Mouse (Mus musculus): Measurements from ENCODE around the gene Mvb12b. TPM values are rescaled to one million over a fixed set of nuclear protein-coding genes. Genes with fewer than 3 reads are reported as not detected.

The Mvb12b gene
- total and polyA plus RNA-seq, 2 experiments = 0.83 to 2.7 TPM

- H3K4me3 ChIP-seq (ENCODE audit: insufficient read depth, low read depth, low read length) = no peak overlapping the region
- 58% methylated on average over 3 of the region's 3 CpGs for WGBS
- no peaks in the 10 kb centered on the region for H3K79me2 ChIP-seq (ENCODE audit: control insufficient read depth, insufficient read depth, low read length)
- no peak overlapping the region for H3K27ac ChIP-seq (replicated peaks; ENCODE audit: insufficient read depth, low read depth, low read length)
- no peaks in the 10 kb centered on the region for H3K27me3 ChIP-seq (ENCODE audit: control insufficient read depth, insufficient read depth, low read length)
- no peak for DNase-seq (ENCODE audit: extremely low read depth, low read depth, low spot score)
- H3K9ac ChIP-seq (ENCODE audit: low read depth, low read length) = no peak overlapping the region
- H3K36me3 ChIP-seq (ENCODE audit: control insufficient read depth, insufficient read depth, low read length) = no peaks in the 10 kb centered on the region
- TF ChIP-seq CTCF (IDR thresholded peaks at IDR 0.05; ENCODE audit: low read depth, low read length) = no peak
- no peaks in the 10 kb centered on the region for H3K4me1 ChIP-seq (ENCODE audit: control insufficient read depth, insufficient read depth, low read length)
Observed at GRCm38 (mm10) chr2:33693931-33694330, 193.8 kb downstream of the Mvb12b start.

- Histone ChIP-seq H3K4me3 (ENCODE audit: insufficient read depth, low read depth, low read length) (no peak overlapping the region), H3K36me3 (ENCODE audit: control insufficient read depth, insufficient read depth, low read length) (no peaks in the 10 kb centered on the region), H3K4me1 (ENCODE audit: control insufficient read depth, insufficient read depth, low read length) (no peaks in the 10 kb centered on the region), H3K27me3 (ENCODE audit: control insufficient read depth, insufficient read depth, low read length) (no peaks in the 10 kb centered on the region), H3K79me2 (ENCODE audit: control insufficient read depth, insufficient read depth, low read length) (no peaks in the 10 kb centered on the region), H3K27ac (replicated peaks; ENCODE audit: insufficient read depth, low read depth, low read length) (no peak overlapping the region), H3K9ac (ENCODE audit: low read depth, low read length) (no peak overlapping the region)
- no peak for DNase-seq (ENCODE audit: extremely low read depth, low read depth, low spot score)
- peak; percentile 70 for TF ChIP-seq CTCF (IDR thresholded peaks at IDR 0.05; ENCODE audit: low read depth, low read length)
- TF ChIP-seq POLR2A (IDR thresholded peaks at IDR 0.05; ENCODE audit: extremely low read depth, insufficient read depth, low read length) = no peak
- WGBS = 25% methylated on average over 9 of the region's 9 CpGs
Observed at GRCm38 (mm10) chr2:33689880-33690462, 197.8 kb downstream of the Mvb12b start.

GRCm38 (mm10) chr2:33689155-33689879 lies 198.4 kb downstream of the Mvb12b start:
- Histone ChIP-seq H3K79me2 (ENCODE audit: control insufficient read depth, insufficient read depth, low read length) (no peaks in the 10 kb centered on the region), H3K4me3 (ENCODE audit: insufficient read depth, low read depth, low read length) (no peak overlapping the region), H3K36me3 (ENCODE audit: control insufficient read depth, insufficient read depth, low read length) (no peaks in the 10 kb centered on the region), H3K27me3 (ENCODE audit: control insufficient read depth, insufficient read depth, low read length) (no peaks in the 10 kb centered on the region), H3K4me1 (ENCODE audit: control insufficient read depth, insufficient read depth, low read length) (no peaks in the 10 kb centered on the region), H3K9ac (ENCODE audit: low read depth, low read length) (no peak overlapping the region), H3K27ac (replicated peaks; ENCODE audit: insufficient read depth, low read depth, low read length) (no peak overlapping the region)
- DNase-seq (ENCODE audit: extremely low read depth, low read depth, low spot score) = no peak
- WGBS = 31% methylated on average over 23 of the region's 23 CpGs
- no peak for TF ChIP-seq CTCF (IDR thresholded peaks at IDR 0.05; ENCODE audit: low read depth, low read length)
- no peak for TF ChIP-seq POLR2A (IDR thresholded peaks at IDR 0.05; ENCODE audit: extremely low read depth, insufficient read depth, low read length)

GRCm38 (mm10) chr2:33683594-33683993 lies 204.2 kb downstream of the Mvb12b start:
- no peak for TF ChIP-seq POLR2A (IDR thresholded peaks at IDR 0.05; ENCODE audit: extremely low read depth, insufficient read depth, low read length)
- no peak for TF ChIP-seq CTCF (IDR thresholded peaks at IDR 0.05; ENCODE audit: low read depth, low read length)
- Histone ChIP-seq H3K9ac (ENCODE audit: low read depth, low read length) (no peak overlapping the region), H3K36me3 (ENCODE audit: control insufficient read depth, insufficient read depth, low read length) (no peaks in the 10 kb centered on the region), H3K79me2 (ENCODE audit: control insufficient read depth, insufficient read depth, low read length) (no peaks in the 10 kb centered on the region), H3K4me1 (ENCODE audit: control insufficient read depth, insufficient read depth, low read length) (no peaks in the 10 kb centered on the region), H3K27ac (replicated peaks; ENCODE audit: insufficient read depth, low read depth, low read length) (no peak overlapping the region), H3K27me3 (ENCODE audit: control insufficient read depth, insufficient read depth, low read length) (no peaks in the 10 kb centered on the region), H3K4me3 (ENCODE audit: insufficient read depth, low read depth, low read length) (no peak overlapping the region)
- DNase-seq (ENCODE audit: extremely low read depth, low read depth, low spot score) = no peak
- 67% methylated on average over 4 of the region's 4 CpGs for WGBS

- 52% methylated on average over 6 of the region's 6 CpGs for WGBS
- no peaks in the 10 kb centered on the region for H3K36me3 ChIP-seq (ENCODE audit: control insufficient read depth, insufficient read depth, low read length)
- TF ChIP-seq CTCF (IDR thresholded peaks at IDR 0.05; ENCODE audit: low read depth, low read length) = no peak
- TF ChIP-seq POLR2A (IDR thresholded peaks at IDR 0.05; ENCODE audit: extremely low read depth, insufficient read depth, low read length) = no peak
- no peaks in the 10 kb centered on the region for H3K27me3 ChIP-seq (ENCODE audit: control insufficient read depth, insufficient read depth, low read length)
- no peak overlapping the region for H3K27ac ChIP-seq (replicated peaks; ENCODE audit: insufficient read depth, low read depth, low read length)
- H3K9ac ChIP-seq (ENCODE audit: low read depth, low read length) = no peak overlapping the region
- no peaks in the 10 kb centered on the region for H3K79me2 ChIP-seq (ENCODE audit: control insufficient read depth, insufficient read depth, low read length)
- H3K4me1 ChIP-seq (ENCODE audit: control insufficient read depth, insufficient read depth, low read length) = no peaks in the 10 kb centered on the region
- DNase-seq (ENCODE audit: extremely low read depth, low read depth, low spot score) = no peak
- no peak overlapping the region for H3K4me3 ChIP-seq (ENCODE audit: insufficient read depth, low read depth, low read length)
Observed at GRCm38 (mm10) chr2:33683095-33683494, 204.7 kb downstream of the Mvb12b start.

- TF ChIP-seq CTCF (IDR thresholded peaks at IDR 0.05; ENCODE audit: low read depth, low read length) (peak; percentile 92), POLR2A (IDR thresholded peaks at IDR 0.05; ENCODE audit: extremely low read depth, insufficient read depth, low read length) (no peak)
- no peaks in the 10 kb centered on the region for H3K79me2 ChIP-seq (ENCODE audit: control insufficient read depth, insufficient read depth, low read length)
- WGBS = 6% methylated on average over 4 of the region's 4 CpGs
- H3K36me3 ChIP-seq (ENCODE audit: control insufficient read depth, insufficient read depth, low read length) = no peaks in the 10 kb centered on the region
- peak; percentile 24 for DNase-seq (ENCODE audit: extremely low read depth, low read depth, low spot score)
- no peak overlapping the region for H3K27ac ChIP-seq (replicated peaks; ENCODE audit: insufficient read depth, low read depth, low read length)
- no peaks in the 10 kb centered on the region for H3K27me3 ChIP-seq (ENCODE audit: control insufficient read depth, insufficient read depth, low read length)
- no peak overlapping the region for H3K9ac ChIP-seq (ENCODE audit: low read depth, low read length)
- H3K4me1 ChIP-seq (ENCODE audit: control insufficient read depth, insufficient read depth, low read length) = no peaks in the 10 kb centered on the region
- no peak overlapping the region for H3K4me3 ChIP-seq (ENCODE audit: insufficient read depth, low read depth, low read length)
Observed at GRCm38 (mm10) chr2:33682219-33682618, 205.5 kb downstream of the Mvb12b start.

Other genes with a start within 250 kb of the Mvb12b start
- not detected in 2 replicates for gene Lmx1b, start 247.4 kb downstream of the Mvb12b start, total RNA-seq (2014; rRNA removed)
- not detected in 2 replicates for gene Lmx1b, start 247.4 kb downstream of the Mvb12b start, polyA plus RNA-seq (2012; rRNA removed)